Mouse (Mus musculus): ENCODE measurements around the gene Rbm20. TPM values are rescaled to one million over a fixed set of nuclear protein-coding genes. Genes with fewer than 3 reads are reported as not detected.

The Rbm20 gene
- total and polyA plus RNA-seq, 3 experiments, result 37.3 to 58.6 TPM; not detected in 1

- H3K4me3 ChIP-seq (ENCODE audit: control insufficient read depth in 1 of 2, insufficient read depth in 1 of 2, low read depth in 2 of 2, low read length in 2 of 2), result no peak overlapping the region
- no peaks in the 10 kb centered on the region for H3K27me3 ChIP-seq (ENCODE audit: control insufficient read depth in 1 of 2, insufficient read depth in 2 of 2, low read length in 2 of 2)
- H3K27ac ChIP-seq (ENCODE audit: control insufficient read depth, low read depth, low read length), result no peak overlapping the region
- no peak for TF ChIP-seq TAL1 (IDR thresholded peaks at IDR 0.05; ENCODE audit: low read length)
- no peak for TF ChIP-seq MEF2A (IDR thresholded peaks at IDR 0.05; ENCODE audit: extremely low read depth, insufficient replicate concordance, low read depth, low read length, poor library complexity, severe bottlenecking)
- TF ChIP-seq ETS1 (IDR thresholded peaks at IDR 0.05; ENCODE audit: low read depth, low read length), result no peak
- no peak for TF ChIP-seq HCFC1 (IDR thresholded peaks at IDR 0.05; ENCODE audit: low read depth, low read length)
- TF ChIP-seq KAT2A (conservative IDR thresholded peaks at IDR 0.05; ENCODE audit: low read depth, low read length), result no peak
- no peak for TF ChIP-seq POLR2AphosphoS2 (IDR thresholded peaks at IDR 0.05; ENCODE audit: low read length)
- no peak for TF ChIP-seq SIN3A (IDR thresholded peaks at IDR 0.05; ENCODE audit: low read length)
- no peak for TF ChIP-seq ZNF384 (IDR thresholded peaks at IDR 0.05; ENCODE audit: low read depth, low read length)
- no peak for TF ChIP-seq CHD1 (IDR thresholded peaks at IDR 0.05; ENCODE audit: low read depth, low read length)
- no peak for TF ChIP-seq MYB (IDR thresholded peaks at IDR 0.05; ENCODE audit: low read depth, low read length)
- TF ChIP-seq BHLHE40 (IDR thresholded peaks at IDR 0.05; ENCODE audit: borderline replicate concordance, low read depth, low read length), result no peak
- no peak for TF ChIP-seq NRF1 (IDR thresholded peaks at IDR 0.05; ENCODE audit: insufficient read depth, low read depth, low read length, poor library complexity, severe bottlenecking)
- no peak for TF ChIP-seq ZKSCAN1 (IDR thresholded peaks at IDR 0.05; ENCODE audit: low read depth, low read length)
- no peak for TF ChIP-seq CHD2 (IDR thresholded peaks at IDR 0.05; ENCODE audit: low read length)
- no peak for TF ChIP-seq SMC3 (IDR thresholded peaks at IDR 0.05; ENCODE audit: low read depth, low read length)
- no peak for TF ChIP-seq POLR2AphosphoS5 (IDR thresholded peaks at IDR 0.05; ENCODE audit: borderline replicate concordance, low read depth, low read length)
- no peaks in the 10 kb centered on the region for H3K9me3 ChIP-seq (replicated peaks; ENCODE audit: insufficient read depth, low read length)
- H3K4me1 ChIP-seq (ENCODE audit: control insufficient read depth in 1 of 2, insufficient read depth in 2 of 2, low read length in 2 of 2), result no peaks in the 10 kb centered on the region
- no peaks in the 10 kb centered on the region for H3K79me2 ChIP-seq (ENCODE audit: control insufficient read depth, insufficient read depth, low read length, poor library complexity)
- DNase-seq (ENCODE audit: low read depth, low spot score), result no peak
- no peaks in the 10 kb centered on the region for H3K36me3 ChIP-seq (ENCODE audit: control insufficient read depth in 1 of 2, insufficient read depth in 2 of 2, low read length in 2 of 2)
- no peak overlapping the region for H3K9ac ChIP-seq (ENCODE audit: control insufficient read depth, low read depth, low read length, poor library complexity, severe bottlenecking)
Observed at GRCm38 (mm10) chr19:53745354-53745753, 68.2 kb downstream of the Rbm20 start.

GRCm38 (mm10) chr19:53746116-53746515 is 69.0 kb downstream of the Rbm20 start:
- no peak overlapping the region for H3K4me3 ChIP-seq (ENCODE audit: control insufficient read depth in 1 of 2, insufficient read depth in 1 of 2, low read depth in 2 of 2, low read length in 2 of 2)
- no peak overlapping the region for H3K27ac ChIP-seq (ENCODE audit: control insufficient read depth, low read depth, low read length)
- no peaks in the 10 kb centered on the region for H3K9me3 ChIP-seq (replicated peaks; ENCODE audit: insufficient read depth, low read length)
- H3K36me3 ChIP-seq (ENCODE audit: control insufficient read depth in 1 of 2, insufficient read depth in 2 of 2, low read length in 2 of 2), result no peaks in the 10 kb centered on the region
- H3K79me2 ChIP-seq (ENCODE audit: control insufficient read depth, insufficient read depth, low read length, poor library complexity), result no peaks in the 10 kb centered on the region
- TF ChIP-seq POLR2AphosphoS2 (IDR thresholded peaks at IDR 0.05; ENCODE audit: low read length), result no peak
- no peak for TF ChIP-seq MEF2A (IDR thresholded peaks at IDR 0.05; ENCODE audit: extremely low read depth, insufficient replicate concordance, low read depth, low read length, poor library complexity, severe bottlenecking)
- TF ChIP-seq TBP (IDR thresholded peaks at IDR 0.05; ENCODE audit: low read depth, low read length), result no peak
- TF ChIP-seq MAZ (IDR thresholded peaks at IDR 0.05; ENCODE audit: low read depth, low read length), result no peak
- TF ChIP-seq ZNF384 (IDR thresholded peaks at IDR 0.05; ENCODE audit: low read depth, low read length), result no peak
- no peak for TF ChIP-seq ZKSCAN1 (IDR thresholded peaks at IDR 0.05; ENCODE audit: low read depth, low read length)
- no peak for TF ChIP-seq ZC3H11A (IDR thresholded peaks at IDR 0.05; ENCODE audit: low read depth, low read length)
- TF ChIP-seq ELF1 (IDR thresholded peaks at IDR 0.05; ENCODE audit: low read depth, low read length), result no peak
- DNase-seq (ENCODE audit: low read depth, low spot score), result no peak
- H3K9ac ChIP-seq (ENCODE audit: control insufficient read depth, low read depth, low read length, poor library complexity, severe bottlenecking), result no peak overlapping the region
- H3K27me3 ChIP-seq (ENCODE audit: control insufficient read depth in 1 of 2, insufficient read depth in 2 of 2, low read length in 2 of 2), result no peaks in the 10 kb centered on the region
- no peaks in the 10 kb centered on the region for H3K4me1 ChIP-seq (ENCODE audit: control insufficient read depth in 1 of 2, insufficient read depth in 2 of 2, low read length in 2 of 2)

All from MEL (cell line).